Mouse (Mus musculus) adrenal gland, postnatal 0 days (tissue): ENCODE measurements around the gene Gm21256. TPM values are rescaled to one million over a fixed set of nuclear protein-coding genes. Genes with fewer than 3 reads are reported as not detected.

Experiments
- polyA plus RNA-seq: library from polyadenylated mRNA; unstranded; fragments of >200 nt; fragmentation: Nextera tagmentation; extraction: Ambion mirVana; gene quantifications from 2 replicates; pipeline ENCODE4 v1.2.1, GENCODE M21; 2015

Gene Gm21256
- polyA plus RNA-seq: not detected in 2 replicates

DNA sequence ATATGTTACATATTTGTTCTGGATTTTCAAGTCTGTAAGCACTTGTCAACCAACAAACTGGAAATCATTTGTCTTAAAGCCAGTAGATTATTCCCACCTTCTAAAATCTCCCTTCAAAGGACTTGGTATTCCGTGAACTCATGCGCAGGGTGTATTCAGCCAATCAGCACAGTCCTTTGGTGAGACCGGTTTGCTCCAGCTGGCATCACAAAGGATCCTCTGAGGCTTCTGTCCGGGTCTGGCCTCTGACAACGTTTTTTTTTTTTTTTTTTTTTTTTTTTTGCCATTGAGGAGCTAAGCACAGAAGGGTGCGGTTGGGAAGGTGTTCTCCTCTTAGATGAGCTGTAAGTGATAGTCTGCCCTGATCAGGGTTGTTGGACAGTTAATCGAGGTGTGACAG is at the start of gene Gm21256:
Gene Gm21256, plus strand, starts transcription at position 301 of the 400 bp plus-strand sequence.

Other genes starting within 250 kb of the Gm21256 start
- gene Gm21170, start 240.1 kb downstream of the Gm21256 start, polyA plus RNA-seq: not detected in 2 replicates